Mouse (Mus musculus) kidney, adult 2 months (tissue): Measurements from ENCODE around the gene Zbtb20.

ENCODE experiments used
- CTCF ChIP-seq: fragments of 200-500 bp; conservative IDR thresholded peaks from 2 replicates; pipeline ENCODE4 v1.5.1; 2011; ENCODE audit warnings: low read depth, mild to moderate bottlenecking, control low read depth, low read length, moderate library complexity, mixed read lengths; ENCODE audit not compliant: insufficient read depth, insufficient read length
- POLR2A ChIP-seq: fragments of 200-500 bp; IDR thresholded peaks from one replicate; pipeline ENCODE4 v1.6.1; 2011; ENCODE audit warnings: low read depth, low read length, control low read depth

DNA sequence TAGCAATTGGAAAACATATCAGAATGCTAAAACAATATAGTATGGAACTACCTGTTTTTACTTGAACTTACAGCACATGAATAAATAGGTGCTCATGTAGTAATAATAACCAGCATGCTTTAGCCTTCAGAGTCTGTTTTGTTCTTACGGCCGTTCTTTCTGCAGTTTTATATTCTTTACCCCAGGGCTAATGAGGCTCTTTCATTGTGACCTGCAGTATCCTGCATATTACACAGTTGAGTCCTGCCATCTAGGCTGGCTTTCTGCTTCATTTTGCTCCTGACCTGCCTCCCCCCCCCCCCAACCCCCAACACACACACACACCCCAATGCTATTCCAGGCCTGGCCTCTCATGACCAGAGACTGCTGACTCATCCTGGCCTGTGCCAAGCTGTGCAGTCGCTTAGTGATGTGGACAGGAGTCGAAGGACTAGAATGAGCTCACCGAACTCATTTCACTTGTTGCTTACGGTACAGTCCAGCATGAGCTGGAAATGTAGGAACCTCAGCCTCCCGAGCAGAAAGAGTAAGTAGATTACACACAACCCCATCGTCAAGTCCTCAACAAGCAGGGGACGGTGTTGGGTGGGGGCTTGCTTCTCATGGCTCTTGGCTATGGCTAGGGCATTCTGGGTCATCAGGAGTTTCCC is 487.1 kb downstream of the Zbtb20 start:
- TF ChIP-seq CTCF: no peak
- no peak for TF ChIP-seq POLR2A
